Mouse (Mus musculus) CH12.LX (cell line): ENCODE results near the gene Magix. TPM values are rescaled to one million over a fixed set of nuclear protein-coding genes. Genes with fewer than 3 reads are reported as not detected.

ENCODE experiments used
- DNase-seq: peaks from one replicate; pipeline ENCODE4 v3.0.0-alpha.2; 2013; ENCODE audit errors: extremely low read depth
- H3K27ac ChIP-seq: 2 replicates; pipeline ENCODE4 v1.5.1; 2012; ENCODE audit warnings: low read depth, mild to moderate bottlenecking, control low read depth, moderate library complexity; ENCODE audit not compliant: insufficient read depth
- H3K27me3 ChIP-seq: replicated peaks from 2 replicates; pipeline ENCODE3; 2012; ENCODE audit warnings: inconsistent platforms
- H3K36me3 ChIP-seq, 2 experiments: replicated peaks in 1 of 2; 2 replicates each; pipeline versions ENCODE3 to v1.6.1; 2012; ENCODE audit warnings: inconsistent platforms in 1 of 2, low read length in 1 of 2, mild to moderate bottlenecking in 1 of 2, mixed read lengths in 1 of 2, moderate library complexity in 1 of 2; ENCODE audit not compliant: control insufficient read depth in 1 of 2, insufficient read depth in 1 of 2
- H3K4me1 ChIP-seq, 2 experiments: 2 replicates each; pipeline ENCODE4 v1.6.1; 2012; ENCODE audit warnings: inconsistent platforms in 1 of 2, moderate library complexity in 1 of 2; ENCODE audit not compliant: insufficient read depth in 2 of 2, control insufficient read depth in 1 of 2
- H3K4me2 ChIP-seq: 2 replicates; pipeline ENCODE4 v1.6.1; 2012; ENCODE audit warnings: low read depth, mild to moderate bottlenecking, control low read depth; ENCODE audit not compliant: poor library complexity, insufficient read depth, severe bottlenecking
- H3K4me3 ChIP-seq, 3 experiments: fragments of 150-350 bp in 1 of 3; sonication (generic) in 1 of 3; replicated peaks in 1 of 3; 2 replicates each; pipeline versions ENCODE3 to v1.5.1; 2011 to 2012; ENCODE audit warnings: low read depth in 2 of 3, low read length in 2 of 3, mild to moderate bottlenecking in 2 of 3, moderate library complexity in 2 of 3, control low read depth in 1 of 3, improper control_type of control experiment in 1 of 3, inconsistent platforms in 1 of 3, mixed read lengths in 1 of 3; ENCODE audit not compliant: poor library complexity in 1 of 3
- H3K79me2 ChIP-seq: replicated peaks from 2 replicates; pipeline ENCODE4 v1.6.1; 2012; ENCODE audit warnings: mild to moderate bottlenecking, moderate library complexity; ENCODE audit not compliant: control insufficient read depth, poor library complexity, insufficient read depth, severe bottlenecking; ENCODE audit errors: extremely low read depth
- H3K9ac ChIP-seq: 2 replicates; pipeline ENCODE4 v1.6.1; 2012; ENCODE audit warnings: low read depth, mild to moderate bottlenecking, control low read depth, moderate library complexity; ENCODE audit not compliant: insufficient read depth
- H3K9me3 ChIP-seq: replicated peaks from 2 replicates; pipeline ENCODE3; 2012; ENCODE audit warnings: low read length, inconsistent platforms, mixed read lengths
- CHD2 ChIP-seq: IDR thresholded peaks from 2 replicates; pipeline ENCODE4 v1.6.1; 2011; ENCODE audit warnings: low read length, improper control_type of control experiment
- CTCF ChIP-seq, 2 experiments: IDR thresholded peaks in 1 of 2; conservative IDR thresholded peaks in 1 of 2; 2 replicates each; pipeline ENCODE4 v1.5.1; 2011 to 2012; ENCODE audit warnings: low read depth in 2 of 2, low read length in 2 of 2, improper control_type of control experiment in 1 of 2, inconsistent platforms in 1 of 2, mild to moderate bottlenecking in 1 of 2, moderate library complexity in 1 of 2
- ELF1 ChIP-seq: IDR thresholded peaks from 2 replicates; pipeline ENCODE4 v1.6.1; 2014; ENCODE audit warnings: low read depth, mild to moderate bottlenecking, inconsistent platforms, low read length, improper control_type of control experiment
- ETS1 ChIP-seq: conservative IDR thresholded peaks from 2 replicates; pipeline ENCODE4 v1.6.1; 2012; ENCODE audit warnings: low read depth, mild to moderate bottlenecking, inconsistent platforms, low read length, improper control_type of control experiment, moderate library complexity
- HCFC1 ChIP-seq: IDR thresholded peaks from 2 replicates; pipeline ENCODE4 v1.6.1; 2012; ENCODE audit warnings: low read depth, mild to moderate bottlenecking, inconsistent platforms, low read length, improper control_type of control experiment
- JUN ChIP-seq: IDR thresholded peaks from 2 replicates; pipeline ENCODE4 v1.6.1; 2011; ENCODE audit warnings: low read depth, mild to moderate bottlenecking, low read length, improper control_type of control experiment, moderate library complexity; ENCODE audit not compliant: insufficient read depth
- MAFK ChIP-seq: IDR thresholded peaks from 2 replicates; pipeline ENCODE4 v1.6.1; 2011; ENCODE audit warnings: low read length, improper control_type of control experiment; ENCODE audit not compliant: insufficient replicate concordance
- MAX ChIP-seq: IDR thresholded peaks from 2 replicates; pipeline ENCODE4 v1.6.1; 2011; ENCODE audit warnings: low read length, improper control_type of control experiment
- MAZ ChIP-seq: IDR thresholded peaks from 2 replicates; pipeline ENCODE4 v1.6.1; 2012; ENCODE audit warnings: low read depth, mild to moderate bottlenecking, inconsistent platforms, low read length, improper control_type of control experiment, moderate library complexity
- MEF2A ChIP-seq: IDR thresholded peaks from 2 replicates; pipeline ENCODE4 v1.6.1; 2014; ENCODE audit warnings: low read depth, mild to moderate bottlenecking, inconsistent platforms, low read length, improper control_type of control experiment, borderline replicate concordance
- MXI1 ChIP-seq: IDR thresholded peaks from 2 replicates; pipeline ENCODE4 v1.6.1; 2011; ENCODE audit warnings: mild to moderate bottlenecking, low read depth, low read length, improper control_type of control experiment
- NELFE ChIP-seq: IDR thresholded peaks from 2 replicates; pipeline ENCODE4 v1.6.1; 2011; ENCODE audit warnings: low read depth, low read length, improper control_type of control experiment
- NRF1 ChIP-seq: IDR thresholded peaks from 2 replicates; pipeline ENCODE4 v1.6.1; 2014; ENCODE audit warnings: low read depth, mild to moderate bottlenecking, inconsistent platforms, low read length, improper control_type of control experiment, moderate library complexity
- POLR2A ChIP-seq: IDR thresholded peaks from 2 replicates; pipeline ENCODE4 v1.6.1; 2011; ENCODE audit warnings: low read depth, mild to moderate bottlenecking, improper control_type of control experiment, low read length
- POLR2AphosphoS2 ChIP-seq: IDR thresholded peaks from 2 replicates; pipeline ENCODE4 v1.6.1; 2011; ENCODE audit warnings: low read depth, low read length, improper control_type of control experiment
- RCOR1 ChIP-seq: conservative IDR thresholded peaks from 2 replicates; pipeline ENCODE4 v1.6.1; 2012; ENCODE audit warnings: low read depth, mild to moderate bottlenecking, inconsistent platforms, low read length, improper control_type of control experiment
- SMC3 ChIP-seq: IDR thresholded peaks from 2 replicates; pipeline ENCODE4 v1.6.1; 2011; ENCODE audit warnings: low read depth, low read length, improper control_type of control experiment
- TBP ChIP-seq: conservative IDR thresholded peaks from 2 replicates; pipeline ENCODE4 v1.6.1; 2011; ENCODE audit warnings: low read depth, low read length, improper control_type of control experiment
- TCF12 ChIP-seq: IDR thresholded peaks from 2 replicates; pipeline ENCODE4 v1.6.1; 2014; ENCODE audit warnings: low read depth, mild to moderate bottlenecking, inconsistent platforms, low read length, improper control_type of control experiment
- USF1 ChIP-seq: IDR thresholded peaks from 2 replicates; pipeline ENCODE4 v1.6.1; 2014; ENCODE audit warnings: low read depth, mild to moderate bottlenecking, inconsistent platforms, low read length, improper control_type of control experiment
- USF2 ChIP-seq: conservative IDR thresholded peaks from 2 replicates; pipeline ENCODE4 v1.6.1; 2011; ENCODE audit warnings: low read depth, low read length, improper control_type of control experiment
- ZMIZ1 ChIP-seq: IDR thresholded peaks from 2 replicates; pipeline ENCODE4 v1.6.1; 2012; ENCODE audit warnings: low read depth, mild to moderate bottlenecking, inconsistent platforms, low read length, improper control_type of control experiment
- ZNF384 ChIP-seq: IDR thresholded peaks from 2 replicates; pipeline ENCODE4 v1.6.1; 2012; ENCODE audit warnings: low read depth, low read length, improper control_type of control experiment, inconsistent platforms
- dilution Hi-C: fragments of 300-500 bp; cut with MboI; formaldehyde crosslinking; loops from 2 replicates; pipeline ENCODE4 v1.14.3; 2020; ENCODE audit warnings: low sequenced_read_pairs; ENCODE audit not compliant: extremely low pct_unique_long_range_greater_than_20kb, extremely low pct_ligation_motif_present
- in situ Hi-C: fragments of 300-500 bp; cut with MboI; formaldehyde crosslinking; loops from 3 replicates; pipeline ENCODE4 v1.14.3; 2019; ENCODE audit warnings: low sequenced_read_pairs, low pct_ligation_motif_present, low pct_unique_long_range_greater_than_20kb, mixed read lengths
- polyA plus RNA-seq: library from polyadenylated mRNA; unstranded; fragments of >175 nt; gene quantifications from 2 replicates; pipeline ENCODE4 v1.2.1, GENCODE M21; 2012; ENCODE audit warnings: low read depth; ENCODE audit not compliant: insufficient read length
- total RNA-seq, 2 experiments: library from RNA; depleted of rRNA; stranded (reverse); fragments of 300-350 nt in 1 of 2; fragments of >200 nt in 1 of 2; gene quantifications; 2 replicates each; pipeline ENCODE4 v1.2.3; 2012 to 2014

Gene Magix
- total and polyA plus RNA-seq, 3 experiments, result not detected

DNA sequence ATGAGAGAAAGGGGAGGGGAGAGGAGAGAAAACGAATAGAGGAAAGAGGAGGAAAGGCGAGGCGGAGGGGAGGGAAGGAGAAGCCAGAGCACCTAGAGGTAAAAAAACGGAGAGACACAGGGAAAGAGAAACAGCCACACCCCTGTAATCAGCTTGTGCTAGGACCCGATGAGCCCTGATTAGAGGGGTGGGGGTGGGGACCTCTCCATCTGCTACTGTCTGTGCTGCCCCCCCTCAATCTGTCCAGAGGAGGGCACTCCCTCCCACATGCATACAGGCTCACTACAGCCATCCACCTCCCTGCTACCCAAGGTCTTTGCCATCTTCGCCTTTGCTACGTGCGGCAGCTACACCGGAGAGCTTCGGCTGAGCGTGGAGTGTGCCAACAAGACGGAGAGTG lies 40.3 kb downstream of the Magix start:
- no peak overlapping the region for H3K4me2 ChIP-seq

DNA sequence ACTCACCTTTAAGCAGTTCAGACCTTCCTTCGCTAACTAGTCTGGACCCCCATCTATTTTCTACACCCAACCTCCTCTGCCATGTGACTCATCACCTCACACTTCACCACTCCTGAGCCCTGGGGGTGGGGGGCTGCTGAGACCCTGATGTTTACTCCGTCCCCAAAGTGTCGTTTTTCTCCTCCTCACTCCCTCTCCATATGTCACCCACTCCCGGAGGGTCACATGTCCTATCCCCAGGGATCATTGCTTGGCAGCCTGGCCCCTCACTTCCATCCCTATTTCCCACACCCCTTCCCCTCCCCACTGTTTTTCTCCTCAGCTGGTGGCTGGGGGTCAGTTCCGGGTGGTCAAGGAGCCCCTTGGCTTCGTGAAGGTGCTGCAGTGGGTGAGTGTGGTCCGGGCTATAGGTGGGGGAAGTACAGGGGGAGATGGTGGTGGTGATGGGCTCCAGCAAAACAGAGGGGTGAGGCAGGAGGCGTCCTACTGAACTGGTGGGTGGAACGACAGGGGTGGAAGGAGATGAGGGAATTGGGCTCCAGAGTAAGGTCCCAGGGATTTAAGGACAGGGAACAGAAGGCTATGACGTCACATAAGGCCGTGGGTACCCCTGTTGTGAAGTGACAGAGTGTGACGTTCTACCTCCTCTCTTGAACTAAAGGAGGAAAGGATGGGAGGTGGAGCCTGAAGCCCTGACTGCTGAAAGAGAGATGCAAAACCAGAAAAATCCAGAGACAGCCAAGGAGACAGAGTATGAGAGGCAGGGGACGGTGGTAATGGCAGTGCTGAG lies 41.3 kb downstream of the Magix start:
- Histone ChIP-seq H3K27me3 (peaks cover 13% of the 10 kb centered on the region), H3K79me2 (no peaks in the 10 kb centered on the region), H3K4me3 (no peak overlapping the region), H3K27ac (no peak overlapping the region), H3K36me3 (no peaks in the 10 kb centered on the region), H3K4me1 (peaks cover 0 to 4% of the 10 kb centered on the region in 2 experiments; a peak in 1 of 4 replicates), H3K4me2 (no peak overlapping the region), H3K9me3 (no peaks in the 10 kb centered on the region), H3K9ac (no peak overlapping the region)
- DNase-seq, result no peak
- dilution Hi-C loops (no loop called here), in situ Hi-C loops (no loop called here)
- TF ChIP-seq ELF1 (no peak), ZNF384 (no peak), MAZ (no peak), MXI1 (no peak), ZMIZ1 (no peak), TCF12 (no peak), TBP (no peak), ETS1 (no peak), MEF2A (no peak), JUN (no peak), POLR2AphosphoS2 (no peak), RCOR1 (no peak), HCFC1 (no peak), USF1 (no peak), NRF1 (no peak), SMC3 (no peak), MAFK (no peak)

More for the DNA sequence above, 40.3 kb downstream of the Magix start:
- TF ChIP-seq MEF2A (no peak), USF2 (no peak), CHD2 (no peak), NELFE (no peak), CTCF (conservative IDR thresholded peaks at IDR 0.05 in 1 of 2, IDR thresholded peaks at IDR 0.05 in 1 of 2; ENCODE audit: low read depth in 2 of 2, low read length in 2 of 2) (no peak), TCF12 (no peak), MAX (no peak), SMC3 (no peak), JUN (no peak), ELF1 (no peak), POLR2A (no peak), POLR2AphosphoS2 (no peak), ETS1 (no peak), MXI1 (no peak), NRF1 (no peak)
- TF ChIP-seq, all 38 proteins: peak for 0
- in situ Hi-C loops, result no loop called here
- no peak for DNase-seq
- dilution Hi-C loops, result no loop called here
- Histone ChIP-seq H3K27me3 (peaks cover 13% of the 10 kb centered on the region), H3K9ac (no peak overlapping the region), H3K9me3 (no peaks in the 10 kb centered on the region), H3K27ac (no peak overlapping the region), H3K4me1 (peaks cover 3 to 4% of the 10 kb centered on the region in 2 experiments; a peak in 2 of 4 replicates), H3K36me3 (no peaks in the 10 kb centered on the region), H3K4me3 (no peak overlapping the region), H3K79me2 (no peaks in the 10 kb centered on the region)
